Mouse (Mus musculus) midbrain, embryonic 15.5 days (tissue): ENCODE measurements around the gene Bach2. TPM values are rescaled to one million over a fixed set of nuclear protein-coding genes. Genes with fewer than 3 reads are reported as not detected.

ENCODE experiments used
- ATAC-seq: fragments of 200-750 bp; cut with Nextera tagmentation; replicated peaks from 2 replicates; pipeline ENCODE4 v1.8.0; 2017; ENCODE audit warnings: moderate TSS enrichment
- H3K27ac ChIP-seq: fragments of 300-500 bp; sonication (generic); 2 replicates; pipeline ENCODE4 v1.5.1; 2015; ENCODE audit warnings: mild to moderate bottlenecking, inconsistent platforms
- H3K27me3 ChIP-seq: fragments of 300-500 bp; sonication (generic); replicated peaks from 2 replicates; pipeline ENCODE4 v1.6.1; 2015; ENCODE audit warnings: inconsistent platforms
- H3K36me3 ChIP-seq: fragments of 300-500 bp; sonication (generic); replicated peaks from 2 replicates; pipeline ENCODE4 v1.6.1; 2015; ENCODE audit warnings: inconsistent platforms
- H3K4me1 ChIP-seq: fragments of 300-500 bp; sonication (generic); 2 replicates; pipeline ENCODE4 v1.6.1; 2015; ENCODE audit warnings: inconsistent platforms
- H3K4me2 ChIP-seq: fragments of 300-500 bp; sonication (generic); 2 replicates; pipeline ENCODE4 v1.6.1; 2015; ENCODE audit warnings: inconsistent platforms, mild to moderate bottlenecking, moderate library complexity
- H3K4me3 ChIP-seq: fragments of 300-500 bp; sonication (generic); 2 replicates; pipeline ENCODE4 v1.5.1; 2015; ENCODE audit warnings: mild to moderate bottlenecking, inconsistent platforms
- H3K9ac ChIP-seq: fragments of 300-500 bp; sonication (generic); 2 replicates; pipeline ENCODE4 v1.6.1; 2015; ENCODE audit warnings: mild to moderate bottlenecking, inconsistent platforms
- H3K9me3 ChIP-seq: fragments of 300-500 bp; sonication (generic); 2 replicates; pipeline ENCODE4 v1.6.1; 2016; ENCODE audit warnings: inconsistent platforms
- WGBS: fragments of 180-500 bp; shearing (Covaris S2); methylation state at CpG from one replicate; pipeline ENCODE4 v1.1.7; 2015; ENCODE audit warnings: mixed read lengths; 5-methylcytosine and 5-hydroxymethylcytosine counted together
- polyA plus RNA-seq: library from polyadenylated mRNA; unstranded; fragments of >200 nt; fragmentation: Nextera tagmentation; extraction: Ambion mirVana; gene quantifications from 2 replicates; pipeline ENCODE4 v1.2.1, GENCODE M21; 2015

Bach2 gene
- polyA plus RNA-seq, 1 experiment from 2014 or later: 22.3 TPM

- peak overlapping the region; percentile 49; the same call in 1 of the 2 replicates for H3K27ac ChIP-seq
Observed at GRCm38 (mm10) chr4:32569054-32569453, 330.4 kb downstream of the Bach2 start.

DNA sequence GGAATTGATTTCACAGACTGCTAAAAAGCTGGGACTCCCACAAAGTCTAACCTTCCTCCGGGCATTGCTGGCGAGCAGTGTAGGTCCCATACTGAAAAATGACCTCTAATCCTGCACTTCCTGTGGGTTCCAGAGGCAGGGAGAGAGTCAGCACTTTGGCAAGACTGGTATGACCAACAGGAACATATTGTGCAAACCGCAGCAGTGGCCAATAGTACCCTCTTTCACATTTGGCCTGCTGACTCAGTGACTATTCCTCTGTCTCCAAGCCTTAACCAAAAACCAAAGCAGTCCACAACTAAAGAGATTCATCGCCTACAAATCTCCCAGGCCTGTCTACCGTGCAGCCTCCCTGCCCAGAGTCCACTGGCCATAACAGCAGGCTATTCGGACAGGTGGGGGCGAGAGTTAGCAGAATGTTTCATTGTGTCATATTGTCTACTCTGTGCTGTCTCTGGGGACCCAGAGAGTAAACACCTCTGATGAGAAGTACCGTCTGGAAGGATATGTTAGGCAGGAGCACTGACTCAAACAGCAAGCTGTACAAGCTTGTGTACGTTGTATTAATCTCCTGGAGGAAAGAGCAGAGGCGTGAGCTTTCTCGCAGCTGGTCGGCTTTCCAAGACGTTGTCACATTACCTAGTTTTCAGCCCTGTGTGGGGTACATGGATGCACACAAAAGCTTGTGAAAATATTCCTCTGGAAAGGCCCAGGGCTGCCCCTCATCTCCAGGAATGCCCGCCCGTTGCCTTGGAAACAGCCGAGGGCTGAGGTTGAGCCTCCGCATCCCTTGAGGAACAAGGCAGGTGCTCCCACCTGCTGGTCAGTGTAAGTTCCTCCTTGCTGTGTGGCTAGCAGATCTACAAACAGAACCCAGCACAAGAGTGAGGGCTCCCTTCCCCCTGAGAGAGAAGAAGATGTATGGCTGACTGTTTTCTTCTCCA is 331.7 kb downstream of the Bach2 start:
- peak; percentile 81 for ATAC-seq
- Histone ChIP-seq H3K27ac (peak overlapping the region; percentile 42), H3K9ac (no peak overlapping the region), H3K9me3 (no peaks in the 10 kb centered on the region), H3K4me2 (0 out of 2 replicates have a peak overlapping the region, but pooled peaks have one; percentile 0), H3K36me3 (no peaks in the 10 kb centered on the region), H3K27me3 (no peaks in the 10 kb centered on the region), H3K4me3 (no peak overlapping the region), H3K4me1 (peaks cover 25% of the 10 kb centered on the region)
- WGBS: 31% methylated on average over 17 of the region's 17 CpGs

More at GRCm38 (mm10) chr4:32569054-32569453, 330.4 kb downstream of the Bach2 start:
- H3K9me3 ChIP-seq: no peaks in the 10 kb centered on the region
- peaks cover 25% of the 10 kb centered on the region for H3K4me1 ChIP-seq
- H3K27me3 ChIP-seq: no peaks in the 10 kb centered on the region
- no peak for ATAC-seq
- H3K9ac ChIP-seq: no peak overlapping the region
- no peak overlapping the region for H3K4me3 ChIP-seq
- WGBS: 57% methylated on average over 4 of the region's 4 CpGs
- no peak overlapping the region for H3K4me2 ChIP-seq
- no peaks in the 10 kb centered on the region for H3K36me3 ChIP-seq

GRCm38 (mm10) chr4:32570939-32571317 is 332.3 kb downstream of the Bach2 start:
- peaks cover 25% of the 10 kb centered on the region for H3K4me1 ChIP-seq
- no peak overlapping the region for H3K4me3 ChIP-seq
- no peak overlapping the region for H3K4me2 ChIP-seq
- peak overlapping the region; percentile 1; the same call in 1 of the 2 replicates for H3K9ac ChIP-seq
- H3K36me3 ChIP-seq: no peaks in the 10 kb centered on the region
- H3K27me3 ChIP-seq: no peaks in the 10 kb centered on the region
- H3K9me3 ChIP-seq: no peaks in the 10 kb centered on the region
- ATAC-seq: no peak
- 53% methylated on average over 8 of the region's 8 CpGs for WGBS
- peak overlapping the region; percentile 42 for H3K27ac ChIP-seq

DNA sequence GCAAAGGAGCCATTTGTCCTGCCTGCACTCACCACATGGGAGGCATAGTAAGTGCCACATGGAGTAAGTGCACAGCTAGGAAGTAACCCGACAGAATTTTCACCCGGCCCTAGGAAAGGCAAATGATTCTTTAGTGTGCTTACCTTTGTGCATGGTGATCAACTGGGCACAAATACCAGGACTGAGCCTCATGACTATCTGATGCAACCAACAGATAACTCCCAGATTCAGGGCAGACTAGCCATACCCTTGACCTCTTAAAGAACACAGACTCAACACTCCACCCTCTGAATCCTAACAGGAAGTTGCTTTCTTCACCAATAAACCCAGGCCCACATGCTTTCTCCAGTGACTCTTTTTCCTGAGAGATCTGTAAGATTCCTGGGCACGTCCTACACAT is 332.8 kb downstream of the Bach2 start:
- no peaks in the 10 kb centered on the region for H3K27me3 ChIP-seq
- peak overlapping the region; percentile 1; the same call in 1 of the 2 replicates for H3K9ac ChIP-seq
- no peaks in the 10 kb centered on the region for H3K36me3 ChIP-seq
- peaks cover 25% of the 10 kb centered on the region for H3K4me1 ChIP-seq
- no peak for ATAC-seq
- H3K4me2 ChIP-seq: no peak overlapping the region
- no peaks in the 10 kb centered on the region for H3K9me3 ChIP-seq
- no peak overlapping the region for H3K4me3 ChIP-seq
- peak overlapping the region; percentile 42; the same call in 1 of the 2 replicates for H3K27ac ChIP-seq
- 70% methylated on average over 3 of the region's 3 CpGs for WGBS

DNA sequence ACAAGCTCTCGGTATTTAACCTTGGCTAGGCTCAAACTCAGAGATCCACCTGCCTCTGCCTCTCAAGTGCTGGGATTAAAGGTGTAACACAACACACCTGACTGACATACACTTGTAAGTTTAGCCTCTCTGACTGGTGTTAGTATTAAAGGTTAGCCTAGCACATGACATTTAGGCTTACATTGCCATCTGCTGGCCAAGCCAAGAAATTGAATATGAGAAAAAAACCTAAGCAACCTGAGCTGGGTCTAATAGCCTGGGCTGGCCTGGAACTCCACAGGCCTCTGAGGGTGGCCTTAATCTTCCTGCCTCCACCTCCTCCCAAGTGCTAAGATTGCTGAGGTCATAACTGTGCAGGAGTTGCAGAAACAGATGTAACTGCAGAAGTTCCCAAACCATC is 333.5 kb downstream of the Bach2 start:
- peak; percentile 41 for ATAC-seq
- Histone ChIP-seq H3K4me1 (peaks cover 25% of the 10 kb centered on the region), H3K9me3 (no peaks in the 10 kb centered on the region), H3K4me3 (no peak overlapping the region), H3K9ac (no peak overlapping the region), H3K36me3 (no peaks in the 10 kb centered on the region), H3K4me2 (no peak overlapping the region), H3K27me3 (no peaks in the 10 kb centered on the region), H3K27ac (no peak overlapping the region)
- 51% methylated on average over 1 of the region's 1 CpGs for WGBS

- H3K9ac ChIP-seq: no peak overlapping the region
- no peaks in the 10 kb centered on the region for H3K9me3 ChIP-seq
- peaks cover 25% of the 10 kb centered on the region for H3K4me1 ChIP-seq
- H3K27ac ChIP-seq: no peak overlapping the region
- ATAC-seq: no peak
- no peak overlapping the region for H3K4me3 ChIP-seq
- no peaks in the 10 kb centered on the region for H3K27me3 ChIP-seq
- no peaks in the 10 kb centered on the region for H3K36me3 ChIP-seq
- WGBS: 92% methylated on average over 5 of the region's 5 CpGs
- H3K4me2 ChIP-seq: no peak overlapping the region
Observed at GRCm38 (mm10) chr4:32573586-32573985, 335.0 kb downstream of the Bach2 start.

GRCm38 (mm10) chr4:32574604-32575003 is 336.0 kb downstream of the Bach2 start:
- Histone ChIP-seq H3K27me3 (no peaks in the 10 kb centered on the region), H3K36me3 (0 out of 2 replicates have a peak, but pooled peaks cover under 1% of the 10 kb centered on the region), H3K9ac (no peak overlapping the region), H3K4me2 (no peak overlapping the region), H3K4me1 (peaks cover 19% of the 10 kb centered on the region), H3K4me3 (no peak overlapping the region), H3K9me3 (no peaks in the 10 kb centered on the region), H3K27ac (no peak overlapping the region)
- no peak for ATAC-seq
- WGBS: 98% methylated on average over 1 of the region's 1 CpGs

GRCm38 (mm10) chr4:32575165-32575564 is 336.6 kb downstream of the Bach2 start:
- H3K4me2 ChIP-seq: no peak overlapping the region
- WGBS: 82% methylated on average over 9 of the region's 9 CpGs
- peaks cover 13% of the 10 kb centered on the region for H3K4me1 ChIP-seq
- ATAC-seq: no peak
- H3K27ac ChIP-seq: no peak overlapping the region
- H3K9me3 ChIP-seq: no peaks in the 10 kb centered on the region
- no peak overlapping the region for H3K9ac ChIP-seq
- H3K27me3 ChIP-seq: no peaks in the 10 kb centered on the region
- H3K4me3 ChIP-seq: no peak overlapping the region
- H3K36me3 ChIP-seq: 0 out of 2 replicates have a peak, but pooled peaks cover 4% of the 10 kb centered on the region

GRCm38 (mm10) chr4:32579850-32580249 is 341.2 kb downstream of the Bach2 start:
- H3K9ac ChIP-seq: no peak overlapping the region
- H3K4me3 ChIP-seq: no peak overlapping the region
- WGBS: 88% methylated on average over 8 of the region's 8 CpGs
- H3K4me2 ChIP-seq: no peak overlapping the region
- no peaks in the 10 kb centered on the region for H3K27me3 ChIP-seq
- no peak for ATAC-seq
- no peak overlapping the region for H3K27ac ChIP-seq
- H3K4me1 ChIP-seq: no peaks in the 10 kb centered on the region
- 0 out of 2 replicates have a peak, but pooled peaks cover 6% of the 10 kb centered on the region for H3K36me3 ChIP-seq
- no peaks in the 10 kb centered on the region for H3K9me3 ChIP-seq

DNA sequence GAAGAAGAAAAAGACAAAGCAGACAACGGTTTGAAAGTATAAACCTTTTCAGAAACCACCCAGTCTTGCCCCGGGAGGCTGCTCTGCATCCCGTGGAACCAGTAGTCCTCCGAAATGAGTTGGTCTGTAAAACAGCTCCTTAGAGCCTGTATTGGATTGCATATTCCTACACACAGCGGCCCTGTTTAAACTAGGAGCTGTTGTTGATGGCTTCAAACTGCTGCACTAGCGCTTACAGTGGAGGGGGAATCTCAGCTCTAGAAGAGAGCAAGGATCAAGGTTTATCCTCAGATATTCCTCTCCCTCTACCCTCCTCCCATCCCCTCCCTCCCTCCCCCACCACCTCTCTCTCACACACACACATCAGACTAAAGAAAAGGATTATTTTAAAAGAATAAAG is 345.6 kb downstream of the Bach2 start:
- H3K9me3 ChIP-seq: no peaks in the 10 kb centered on the region
- H3K4me1 ChIP-seq: no peaks in the 10 kb centered on the region
- 60% methylated on average over 6 of the region's 6 CpGs for WGBS

DNA sequence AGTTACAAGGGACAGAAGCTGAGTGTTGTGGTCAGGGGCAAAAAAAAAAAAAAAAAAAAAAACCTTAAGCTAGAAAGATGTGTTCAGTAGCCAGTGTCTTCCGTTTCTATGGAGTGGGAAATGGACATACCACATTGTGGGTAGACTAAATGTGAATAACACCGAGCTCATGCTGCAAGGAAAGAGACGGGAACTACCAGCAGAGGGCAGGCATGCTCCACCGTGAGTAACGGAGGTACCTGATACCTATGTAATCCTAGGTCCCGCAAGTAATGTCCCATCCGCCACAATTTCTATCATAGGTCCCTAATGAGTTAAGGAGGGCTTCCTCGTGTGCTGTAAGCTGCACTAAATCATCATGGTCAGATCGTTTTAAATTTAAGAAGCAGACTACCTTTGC is 348.0 kb downstream of the Bach2 start:
- no peak overlapping the region for H3K4me3 ChIP-seq
- ATAC-seq: no peak
- H3K4me1 ChIP-seq: no peaks in the 10 kb centered on the region
- H3K9ac ChIP-seq: no peak overlapping the region
- no peaks in the 10 kb centered on the region for H3K27me3 ChIP-seq
- 14% methylated on average over 9 of the region's 9 CpGs for WGBS
- 0 out of 2 replicates have a peak, but pooled peaks cover 2% of the 10 kb centered on the region for H3K36me3 ChIP-seq
- H3K9me3 ChIP-seq: no peaks in the 10 kb centered on the region
- H3K27ac ChIP-seq: no peak overlapping the region
- H3K4me2 ChIP-seq: no peak overlapping the region

More for the DNA sequence above, 345.6 kb downstream of the Bach2 start:
- no peak overlapping the region for H3K9ac ChIP-seq
- ATAC-seq: no peak
- no peak overlapping the region for H3K4me3 ChIP-seq
- H3K4me2 ChIP-seq: no peak overlapping the region
- no peaks in the 10 kb centered on the region for H3K27me3 ChIP-seq
- H3K36me3 ChIP-seq: 0 out of 2 replicates have a peak, but pooled peaks cover 6% of the 10 kb centered on the region
- no peak overlapping the region for H3K27ac ChIP-seq

GRCm38 (mm10) chr4:32587543-32587942 is 348.9 kb downstream of the Bach2 start:
- 91% methylated on average over 5 of the region's 5 CpGs for WGBS
- 0 out of 2 replicates have a peak, but pooled peaks cover 2% of the 10 kb centered on the region for H3K36me3 ChIP-seq

More at GRCm38 (mm10) chr4:32587543-32587942, 348.9 kb downstream of the Bach2 start:
- H3K4me1 ChIP-seq: no peaks in the 10 kb centered on the region
- ATAC-seq: no peak
- no peak overlapping the region for H3K4me2 ChIP-seq
- H3K27me3 ChIP-seq: no peaks in the 10 kb centered on the region
- no peak overlapping the region for H3K9ac ChIP-seq
- no peak overlapping the region for H3K27ac ChIP-seq
- no peaks in the 10 kb centered on the region for H3K9me3 ChIP-seq
- H3K4me3 ChIP-seq: no peak overlapping the region
